Mouse (Mus musculus) MEL (cell line): ENCODE results near the gene Hoxd4. TPM values are rescaled to one million over a fixed set of nuclear protein-coding genes. Genes with fewer than 3 reads are reported as not detected.

Source experiments
- DNase-seq: peaks from one replicate; pipeline ENCODE4 v3.0.0; 2011; ENCODE audit warnings: low read depth, low spot score
- H3K27ac ChIP-seq: 2 replicates; pipeline ENCODE4 v1.5.1; 2012; ENCODE audit warnings: low read depth, mild to moderate bottlenecking, control low read depth, low read length, moderate library complexity; ENCODE audit not compliant: control insufficient read depth
- H3K27me3 ChIP-seq, 2 experiments: fragments of 150-350 bp in 1 of 2; sonication (generic) in 1 of 2; 2 replicates each; pipeline ENCODE4 v1.6.1; 2012; ENCODE audit warnings: low read length in 2 of 2, mild to moderate bottlenecking in 2 of 2, improper control_type of control experiment in 1 of 2, moderate library complexity in 1 of 2; ENCODE audit not compliant: insufficient read depth in 2 of 2, control insufficient read depth in 1 of 2
- H3K36me3 ChIP-seq, 2 experiments: 2 replicates each; pipeline ENCODE4 v1.6.1; 2012 to 2014; ENCODE audit warnings: low read length in 2 of 2, improper control_type of control experiment in 1 of 2, inconsistent platforms in 1 of 2, mild to moderate bottlenecking in 1 of 2; ENCODE audit not compliant: insufficient read depth in 2 of 2, control insufficient read depth in 1 of 2
- H3K4me1 ChIP-seq, 2 experiments: fragments of 150-350 bp in 1 of 2; sonication (generic) in 1 of 2; 2 replicates each; pipeline ENCODE4 v1.6.1; 2012; ENCODE audit warnings: low read length in 2 of 2, improper control_type of control experiment in 1 of 2, mild to moderate bottlenecking in 1 of 2; ENCODE audit not compliant: insufficient read depth in 2 of 2, control insufficient read depth in 1 of 2
- H3K4me3 ChIP-seq, 2 experiments: fragments of 150-350 bp in 1 of 2; sonication (generic) in 1 of 2; 2 replicates each; pipeline ENCODE4 v1.5.1; 2012; ENCODE audit warnings: low read depth in 2 of 2, low read length in 2 of 2, mild to moderate bottlenecking in 2 of 2, moderate library complexity in 2 of 2, control low read depth in 1 of 2, improper control_type of control experiment in 1 of 2; ENCODE audit not compliant: control insufficient read depth in 1 of 2, insufficient read depth in 1 of 2
- H3K79me2 ChIP-seq: 2 replicates; pipeline ENCODE4 v1.6.1; 2012; ENCODE audit warnings: mild to moderate bottlenecking, low read length, moderate library complexity; ENCODE audit not compliant: control insufficient read depth, poor library complexity, insufficient read depth
- H3K9ac ChIP-seq: 2 replicates; pipeline ENCODE4 v1.6.1; 2012; ENCODE audit warnings: low read depth, mild to moderate bottlenecking, control low read depth, low read length, moderate library complexity; ENCODE audit not compliant: control insufficient read depth, poor library complexity, severe bottlenecking
- H3K9me3 ChIP-seq: fragments of 150-350 bp; sonication (generic); replicated peaks from 2 replicates; pipeline ENCODE4 v1.6.1; 2012; ENCODE audit warnings: mild to moderate bottlenecking, low read length, improper control_type of control experiment, moderate library complexity; ENCODE audit not compliant: insufficient read depth
- BHLHE40 ChIP-seq: IDR thresholded peaks from 2 replicates; pipeline ENCODE4 v1.6.1; 2012; ENCODE audit warnings: low read depth, mild to moderate bottlenecking, inconsistent platforms, low read length, improper control_type of control experiment, borderline replicate concordance
- CHD1 ChIP-seq: IDR thresholded peaks from 2 replicates; pipeline ENCODE4 v1.6.1; 2012; ENCODE audit warnings: low read depth, mild to moderate bottlenecking, inconsistent platforms, low read length, improper control_type of control experiment
- CHD2 ChIP-seq: IDR thresholded peaks from 2 replicates; pipeline ENCODE4 v1.6.1; 2011; ENCODE audit warnings: low read length, improper control_type of control experiment
- CTCF ChIP-seq, 3 experiments: IDR thresholded peaks in 2 of 3; conservative IDR thresholded peaks in 1 of 3; 2 replicates each; pipeline ENCODE4 v1.5.1; 2011 to 2012; ENCODE audit warnings: low read length in 3 of 3, low read depth in 2 of 3, mild to moderate bottlenecking in 2 of 3, improper control_type of control experiment in 1 of 3, inconsistent platforms in 1 of 3, mixed read lengths in 1 of 3, moderate library complexity in 1 of 3; ENCODE audit not compliant: control insufficient read depth in 1 of 3, insufficient read depth in 1 of 3, poor library complexity in 1 of 3, severe bottlenecking in 1 of 3
- E2F4 ChIP-seq: IDR thresholded peaks from 2 replicates; pipeline ENCODE4 v1.6.1; 2011; ENCODE audit warnings: low read depth, low read length, improper control_type of control experiment, borderline replicate concordance
- ELF1 ChIP-seq: IDR thresholded peaks from 2 replicates; pipeline ENCODE4 v1.6.1; 2014; ENCODE audit warnings: low read depth, mild to moderate bottlenecking, inconsistent platforms, low read length, improper control_type of control experiment, moderate library complexity
- GABPA ChIP-seq: IDR thresholded peaks from 2 replicates; pipeline ENCODE4 v1.6.1; 2012; ENCODE audit warnings: low read depth, mild to moderate bottlenecking, inconsistent platforms, low read length, improper control_type of control experiment, moderate library complexity
- HCFC1 ChIP-seq: IDR thresholded peaks from 2 replicates; pipeline ENCODE4 v1.6.1; 2012; ENCODE audit warnings: low read depth, mild to moderate bottlenecking, inconsistent platforms, low read length, improper control_type of control experiment, moderate library complexity
- KAT2A ChIP-seq: conservative IDR thresholded peaks from 2 replicates; pipeline ENCODE4 v1.6.1; 2012; ENCODE audit warnings: low read depth, low read length, improper control_type of control experiment, inconsistent platforms
- MAFK ChIP-seq: IDR thresholded peaks from 2 replicates; pipeline ENCODE4 v1.6.1; 2011; ENCODE audit warnings: low read depth, mild to moderate bottlenecking, low read length, improper control_type of control experiment, borderline replicate concordance
- MAX ChIP-seq: IDR thresholded peaks from 2 replicates; pipeline ENCODE4 v1.6.1; 2011; ENCODE audit warnings: low read length, improper control_type of control experiment
- MAZ ChIP-seq: IDR thresholded peaks from 2 replicates; pipeline ENCODE4 v1.6.1; 2012; ENCODE audit warnings: low read depth, mild to moderate bottlenecking, inconsistent platforms, low read length, improper control_type of control experiment
- MXI1 ChIP-seq: IDR thresholded peaks from 2 replicates; pipeline ENCODE4 v1.6.1; 2011; ENCODE audit warnings: mild to moderate bottlenecking, low read depth, low read length, improper control_type of control experiment
- MYB ChIP-seq: IDR thresholded peaks from 2 replicates; pipeline ENCODE4 v1.6.1; 2011; ENCODE audit warnings: mild to moderate bottlenecking, low read depth, low read length, improper control_type of control experiment
- MYC ChIP-seq: IDR thresholded peaks from 2 replicates; pipeline ENCODE4 v1.6.1; 2011; ENCODE audit warnings: low read depth, mild to moderate bottlenecking, low read length, improper control_type of control experiment, moderate library complexity
- NRF1 ChIP-seq: IDR thresholded peaks from 2 replicates; pipeline ENCODE4 v1.6.1; 2014; ENCODE audit warnings: low read depth, mild to moderate bottlenecking, inconsistent platforms, low read length, improper control_type of control experiment, moderate library complexity; ENCODE audit not compliant: poor library complexity, insufficient read depth, severe bottlenecking
- POLR2A ChIP-seq, 2 experiments: IDR thresholded peaks; 2 replicates each; pipeline ENCODE4 v1.6.1; 2011 to 2012; ENCODE audit warnings: low read length in 2 of 2, mild to moderate bottlenecking in 2 of 2, control low read depth in 1 of 2, improper control_type of control experiment in 1 of 2, low read depth in 1 of 2, moderate library complexity in 1 of 2; ENCODE audit not compliant: control insufficient read depth in 1 of 2, insufficient read depth in 1 of 2, poor library complexity in 1 of 2
- POLR2AphosphoS5 ChIP-seq: IDR thresholded peaks from 2 replicates; pipeline ENCODE4 v1.6.1; 2012; ENCODE audit warnings: low read depth, borderline replicate concordance, mild to moderate bottlenecking, inconsistent platforms, low read length, moderate library complexity, mixed read lengths
- SIN3A ChIP-seq: IDR thresholded peaks from 2 replicates; pipeline ENCODE4 v1.6.1; 2012; ENCODE audit warnings: low read length, improper control_type of control experiment, inconsistent platforms
- USF2 ChIP-seq, 2 experiments: IDR thresholded peaks; 2 replicates each; pipeline ENCODE4 v1.6.1; 2011 to 2012; ENCODE audit warnings: improper control_type of control experiment in 2 of 2, low read length in 2 of 2, borderline replicate concordance in 1 of 2, inconsistent platforms in 1 of 2, low read depth in 1 of 2, mild to moderate bottlenecking in 1 of 2; ENCODE audit not compliant: insufficient read depth in 1 of 2
- ZKSCAN1 ChIP-seq: IDR thresholded peaks from 2 replicates; pipeline ENCODE4 v1.6.1; 2012; ENCODE audit warnings: low read depth, mild to moderate bottlenecking, inconsistent platforms, low read length, improper control_type of control experiment, moderate library complexity
- ZNF384 ChIP-seq: IDR thresholded peaks from 2 replicates; pipeline ENCODE4 v1.6.1; 2012; ENCODE audit warnings: low read depth, mild to moderate bottlenecking, inconsistent platforms, low read length, improper control_type of control experiment
- polyA plus RNA-seq, 2 experiments: library from polyadenylated mRNA; stranded (reverse) in 1 of 2; unstranded in 1 of 2; fragments of >175 nt in 1 of 2; fragments of >200 nt in 1 of 2; gene quantifications; 2 replicates each; pipeline versions ENCODE4 v1.2.1 to v1.2.4; 2012; ENCODE audit warnings: low replicate concordance in 2 of 2, low read depth in 1 of 2; ENCODE audit not compliant: insufficient read length in 2 of 2, insufficient read depth in 1 of 2, missing spikeins in 1 of 2
- total RNA-seq: library from RNA; depleted of rRNA; stranded (reverse); fragments of 300-350 nt; gene quantifications from 2 replicates; pipeline ENCODE4 v1.2.3, GENCODE M21; 2012

Gene Hoxd4
- total and polyA plus RNA-seq, 3 experiments: not detected

GRCm38 (mm10) chr2:74746298-74746921 lies 34.7 kb downstream of the Hoxd4 start:
- Histone ChIP-seq H3K4me3 (no peak overlapping the region), H3K27me3 (peaks cover 0 to 2% of the 10 kb centered on the region in 2 experiments; a peak in 3 of 4 replicates), H3K36me3 (no peaks in the 10 kb centered on the region), H3K79me2 (no peaks in the 10 kb centered on the region), H3K9ac (no peak overlapping the region), H3K4me1 (no peaks in the 10 kb centered on the region), H3K9me3 (no peaks in the 10 kb centered on the region), H3K27ac (no peak overlapping the region)
- TF ChIP-seq MAFK: no peak
- no peak for TF ChIP-seq MAZ
- no peak for DNase-seq

- Histone ChIP-seq H3K9ac (no peak overlapping the region), H3K9me3 (no peaks in the 10 kb centered on the region), H3K36me3 (no peaks in the 10 kb centered on the region), H3K4me1 (no peaks in the 10 kb centered on the region), H3K4me3 (no peak overlapping the region), H3K79me2 (no peaks in the 10 kb centered on the region), H3K27ac (no peak overlapping the region), H3K27me3 (no peaks in the 10 kb centered on the region; a peak in 1 of 4 replicates)
- no peak for DNase-seq
- TF ChIP-seq CTCF (IDR thresholded peaks at IDR 0.05 in 2 of 3, conservative IDR thresholded peaks at IDR 0.05 in 1 of 3; ENCODE audit: control insufficient read depth in 1 of 3, insufficient read depth in 1 of 3, low read depth in 2 of 3, low read length in 3 of 3, poor library complexity in 1 of 3, severe bottlenecking in 1 of 3) (no peak), SIN3A (no peak), KAT2A (no peak), BHLHE40 (no peak), MAFK (no peak), ZKSCAN1 (no peak)
These were observed 35.3 kb downstream of the Hoxd4 start for GRCm38 (mm10) chr2:74747006-74747405.

GRCm38 (mm10) chr2:74747661-74748141 lies 36.0 kb downstream of the Hoxd4 start:
- no peak for DNase-seq
- no peaks in the 10 kb centered on the region; a peak in 1 of 4 replicates for H3K27me3 ChIP-seq
- H3K9ac ChIP-seq: no peak overlapping the region
- H3K4me3 ChIP-seq: no peak overlapping the region
- H3K36me3 ChIP-seq: no peaks in the 10 kb centered on the region
- TF ChIP-seq MAX: no peak
- TF ChIP-seq ELF1: no peak
- TF ChIP-seq MAFK: no peak
- no peak for TF ChIP-seq CHD2
- no peak for TF ChIP-seq SIN3A
- TF ChIP-seq HCFC1: no peak
- TF ChIP-seq MYC: no peak
- no peak for TF ChIP-seq POLR2A (IDR thresholded peaks at IDR 0.05; ENCODE audit: control insufficient read depth in 1 of 2, insufficient read depth in 1 of 2, low read depth in 1 of 2, low read length in 2 of 2, poor library complexity in 1 of 2)
- no peak for TF ChIP-seq GABPA
- TF ChIP-seq POLR2AphosphoS5: no peak
- no peak for TF ChIP-seq E2F4
- no peak for TF ChIP-seq NRF1
- no peak for TF ChIP-seq CHD1
- TF ChIP-seq MXI1: no peak
- no peak for TF ChIP-seq CTCF (IDR thresholded peaks at IDR 0.05 in 2 of 3, conservative IDR thresholded peaks at IDR 0.05 in 1 of 3; ENCODE audit: control insufficient read depth in 1 of 3, insufficient read depth in 1 of 3, low read depth in 2 of 3, low read length in 3 of 3, poor library complexity in 1 of 3, severe bottlenecking in 1 of 3)
- no peak for TF ChIP-seq MYB
- TF ChIP-seq USF2 (IDR thresholded peaks at IDR 0.05; ENCODE audit: borderline replicate concordance in 1 of 2, insufficient read depth in 1 of 2, low read depth in 1 of 2, low read length in 2 of 2): no peak
- no peak for TF ChIP-seq ZNF384
- no peak overlapping the region for H3K27ac ChIP-seq
- H3K79me2 ChIP-seq: no peaks in the 10 kb centered on the region
- H3K9me3 ChIP-seq: no peaks in the 10 kb centered on the region
- H3K4me1 ChIP-seq: no peaks in the 10 kb centered on the region
